Mouse (Mus musculus) stomach, postnatal 0 days (tissue): ENCODE data around the gene Smco1. TPM values are rescaled to one million over a fixed set of nuclear protein-coding genes. Genes with fewer than 3 reads are reported as not detected.
"Not testable (repeated sequence)": the region's sequence is repeated elsewhere in the genome, so short reads cannot be mapped to it uniquely, and the experiment has no call there.

ENCODE experiments used
- ATAC-seq: fragments of 200-750 bp; cut with Nextera tagmentation; 2 replicates; pipeline ENCODE4 v1.8.0; 2017; ENCODE audit not compliant: low FRiP score, low TSS enrichment
- DNase-seq: peaks from one replicate; pipeline ENCODE4 v3.0.0-alpha.2; 2016; ENCODE audit warnings: low spot score
- H3K27ac ChIP-seq: fragments of 300-500 bp; sonication (generic); replicated peaks from 2 replicates; pipeline ENCODE4 v1.5.1; 2014; ENCODE audit warnings: mild to moderate bottlenecking, control low read depth
- H3K27me3 ChIP-seq: fragments of 300-500 bp; sonication (generic); 2 replicates; pipeline ENCODE4 v1.6.1; 2014; ENCODE audit warnings: low read length; ENCODE audit not compliant: control insufficient read depth, insufficient read depth
- H3K36me3 ChIP-seq: fragments of 300-500 bp; sonication (generic); 2 replicates; pipeline ENCODE4 v1.6.1; 2014; ENCODE audit warnings: low read length, mixed read lengths; ENCODE audit not compliant: control insufficient read depth, insufficient read depth
- H3K4me1 ChIP-seq: fragments of 300-500 bp; sonication (generic); replicated peaks from 2 replicates; pipeline ENCODE4 v1.6.1; 2014; ENCODE audit warnings: antibody characterized with exemption; ENCODE audit not compliant: control insufficient read depth, insufficient read depth
- H3K4me2 ChIP-seq: fragments of 300-500 bp; sonication (generic); replicated peaks from 2 replicates; pipeline ENCODE4 v1.6.1; 2014; ENCODE audit warnings: low read depth, mild to moderate bottlenecking, control low read depth, moderate library complexity
- H3K4me3 ChIP-seq: fragments of 300-500 bp; sonication (generic); 2 replicates; pipeline ENCODE4 v1.5.1; 2014; ENCODE audit warnings: low read depth, low read length, control low read depth
- H3K9ac ChIP-seq: fragments of 300-500 bp; sonication (generic); 2 replicates; pipeline ENCODE4 v1.6.1; 2014; ENCODE audit warnings: mild to moderate bottlenecking, low read length, control low read depth, mixed read lengths
- H3K9me3 ChIP-seq: fragments of 300-500 bp; sonication (generic); 2 replicates; pipeline ENCODE4 v1.6.1; 2016; ENCODE audit warnings: low read length; ENCODE audit not compliant: control insufficient read depth
- CTCF ChIP-seq: IDR thresholded peaks from 2 replicates; pipeline ENCODE4 v1.5.1; 2016; ENCODE audit warnings: antibody characterized with exemption, low read depth, mild to moderate bottlenecking, moderate library complexity
- EP300 ChIP-seq: optimal IDR thresholded peaks from 2 replicates; pipeline ENCODE3; 2016; ENCODE audit warnings: antibody characterized with exemption
- WGBS: fragments of 180-500 bp; shearing (Covaris S2); extraction: QIAGEN DNeasy Blood & Tissue Kit; methylation state at CpG from one replicate; pipeline ENCODE4 v1.1.7; 2014; 5-methylcytosine and 5-hydroxymethylcytosine counted together
- polyA plus RNA-seq: library from polyadenylated mRNA; unstranded; fragments of >200 nt; fragmentation: Nextera tagmentation; extraction: Ambion mirVana; gene quantifications from 2 replicates; pipeline ENCODE4 v1.2.1, GENCODE M21; 2015

Smco1 gene
- polyA plus RNA-seq, 1 experiment from 2014 or later: 0.06 TPM

DNA sequence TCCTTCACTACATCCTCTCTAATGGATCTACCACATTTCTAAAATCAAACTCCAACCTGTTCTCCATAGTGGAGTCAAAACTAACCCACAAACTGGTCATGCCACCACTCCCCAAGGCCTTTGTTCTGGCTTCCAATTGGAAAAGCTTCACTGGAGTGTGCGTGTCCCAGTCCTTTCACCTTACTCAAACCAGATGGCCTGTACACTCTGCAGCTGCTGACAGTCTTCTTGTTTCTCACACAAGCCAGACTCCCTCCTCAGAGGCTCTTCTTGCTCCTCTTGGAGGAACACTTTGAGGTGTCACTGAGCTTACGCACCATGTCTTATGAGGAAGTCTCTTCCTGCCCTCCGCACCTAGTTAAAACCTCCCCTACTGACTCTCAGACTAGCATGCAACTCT is 27.4 kb upstream of the Smco1 start:
- no peak for ATAC-seq
- no peak overlapping the region for H3K4me3 ChIP-seq
- no peak for DNase-seq
- H3K9ac ChIP-seq: no peak overlapping the region
- no peaks in the 10 kb centered on the region for H3K36me3 ChIP-seq
- no peaks in the 10 kb centered on the region for H3K27me3 ChIP-seq
- no peaks in the 10 kb centered on the region for H3K4me1 ChIP-seq
- no peaks in the 10 kb centered on the region for H3K9me3 ChIP-seq
- H3K27ac ChIP-seq: no peak overlapping the region
- no peak for TF ChIP-seq EP300
- TF ChIP-seq CTCF: no peak
- 81% methylated on average over 3 of the region's 3 CpGs for WGBS
- H3K4me2 ChIP-seq: no peak overlapping the region

DNA sequence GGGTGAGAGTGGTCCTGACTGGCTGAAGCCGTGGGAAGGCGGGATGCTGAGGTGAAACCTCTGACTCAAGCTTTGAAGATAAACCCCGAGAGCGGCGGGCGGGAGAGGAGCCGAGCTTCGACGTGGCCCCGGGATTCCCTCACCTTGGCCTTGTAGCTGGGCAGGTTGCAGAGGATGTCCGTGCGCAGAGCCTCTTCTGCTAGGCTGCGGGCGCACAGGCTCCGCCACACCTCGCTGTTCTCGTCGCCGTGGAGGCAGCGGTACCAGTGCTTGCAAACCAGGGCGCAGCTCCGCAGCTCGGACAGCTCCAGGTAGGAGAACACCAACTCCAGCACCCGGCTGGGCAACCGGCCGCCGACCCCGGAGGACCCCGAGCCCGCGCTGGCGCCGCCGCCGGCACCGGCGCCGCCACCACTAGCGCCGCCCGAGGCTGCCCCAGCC is 24.9 kb upstream of the Smco1 start:
- H3K9me3 ChIP-seq: no peaks in the 10 kb centered on the region
- H3K36me3 ChIP-seq: no peaks in the 10 kb centered on the region
- H3K27me3 ChIP-seq: no peaks in the 10 kb centered on the region
- ATAC-seq (peak; percentile 48), DNase-seq (peak; percentile 70)
- H3K27ac ChIP-seq: peak overlapping the region; percentile 97
- TF ChIP-seq EP300 (no peak), CTCF (no peak)
- H3K4me1 ChIP-seq: no peaks in the 10 kb centered on the region
- peak overlapping the region; percentile 79 for H3K4me2 ChIP-seq
- WGBS: 0% methylated on average over 38 of the region's 41 CpGs
- peak overlapping the region; percentile 76 for H3K4me3 ChIP-seq
- peak overlapping the region; percentile 86 for H3K9ac ChIP-seq

GRCm38 (mm10) chr16:32246952-32247370 is 24.3 kb upstream of the Smco1 start, which contains the start of the genes Fbxo45 and Wdr53:
TSS of gene Fbxo45 (minus strand) at chr16:32247158.
TSS of gene Wdr53 (plus strand) at chr16:32247227.
- Histone ChIP-seq H3K9me3 (no peaks in the 10 kb centered on the region), H3K4me2 (peak within 1 kb of the TSS; percentile 79), H3K4me1 (no peaks in the 10 kb centered on the region), H3K27ac (peak within 1 kb of the TSS; percentile 97), H3K36me3 (no peaks in the 10 kb centered on the region), H3K9ac (peak within 1 kb of the TSS; percentile 86), H3K27me3 (no peaks in the 10 kb centered on the region), H3K4me3 (peak within 1 kb of the TSS; percentile 76)
- TF ChIP-seq CTCF: no peak
- TF ChIP-seq EP300: no peak
- peak; percentile 98 for DNase-seq
- peak; percentile 99 for ATAC-seq
- under 1% methylated on average over 27 of the region's 48 CpGs for WGBS

- not testable (repeated sequence) for H3K4me1 ChIP-seq, DNase-seq, H3K27ac ChIP-seq, H3K27me3 ChIP-seq, H3K9me3 ChIP-seq, H3K9ac ChIP-seq, H3K4me2 ChIP-seq, ATAC-seq, H3K4me3 ChIP-seq, H3K36me3 ChIP-seq
- WGBS: 89% methylated on average over 2 of the region's 2 CpGs
- peak; percentile 62 for TF ChIP-seq CTCF
These were observed 7.0 kb upstream of the Smco1 start for GRCm38 (mm10) chr16:32264225-32264624.

GRCm38 (mm10) chr16:32273338-32273737 is 2.1 kb downstream of the Smco1 start:
- Histone ChIP-seq H3K27ac (no peak overlapping the region), H3K27me3 (no peaks in the 10 kb centered on the region), H3K9ac (no peak overlapping the region), H3K36me3 (no peaks in the 10 kb centered on the region), H3K4me3 (no peak overlapping the region), H3K4me2 (no peak overlapping the region), H3K4me1 (0 out of 2 replicates have a peak, but pooled peaks cover 1% of the 10 kb centered on the region), H3K9me3 (no peaks in the 10 kb centered on the region)
- 41% methylated on average over 9 of the region's 9 CpGs for WGBS
- TF ChIP-seq EP300: no peak
- peak; percentile 63 for TF ChIP-seq CTCF
- ATAC-seq: no peak
- DNase-seq: peak; percentile 35

DNA sequence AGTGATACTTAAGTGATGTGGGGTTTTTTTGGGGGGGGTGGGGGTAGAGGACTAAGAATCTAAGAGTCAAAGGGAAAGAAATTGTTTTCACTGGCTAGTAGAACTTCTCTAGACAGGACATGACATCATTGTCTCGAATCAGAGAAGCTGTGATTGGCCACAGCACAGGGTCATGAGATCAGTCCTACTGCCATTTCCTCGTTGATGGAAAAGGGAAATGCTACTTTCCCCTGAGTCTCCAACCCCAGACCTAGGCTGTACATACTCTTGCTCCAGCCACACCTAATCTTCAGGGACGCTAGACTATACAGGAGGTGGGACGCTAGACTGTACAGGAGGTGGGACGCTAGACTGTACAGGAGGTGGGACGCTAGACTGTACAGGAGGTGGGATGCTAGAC is 3.8 kb downstream of the Smco1 start:
- Histone ChIP-seq H3K4me3 (no peak overlapping the region), H3K4me2 (no peak overlapping the region), H3K9me3 (no peaks in the 10 kb centered on the region), H3K4me1 (0 out of 2 replicates have a peak, but pooled peaks cover 2% of the 10 kb centered on the region), H3K36me3 (no peaks in the 10 kb centered on the region), H3K9ac (no peak overlapping the region), H3K27me3 (no peaks in the 10 kb centered on the region), H3K27ac (no peak overlapping the region)
- ATAC-seq (no peak), DNase-seq (no peak)
- 90% methylated on average over 6 of the region's 6 CpGs for WGBS
- no peak for TF ChIP-seq EP300
- no peak for TF ChIP-seq CTCF
